Mouse (Mus musculus): ENCODE results near the gene Aurkb.

DNA sequence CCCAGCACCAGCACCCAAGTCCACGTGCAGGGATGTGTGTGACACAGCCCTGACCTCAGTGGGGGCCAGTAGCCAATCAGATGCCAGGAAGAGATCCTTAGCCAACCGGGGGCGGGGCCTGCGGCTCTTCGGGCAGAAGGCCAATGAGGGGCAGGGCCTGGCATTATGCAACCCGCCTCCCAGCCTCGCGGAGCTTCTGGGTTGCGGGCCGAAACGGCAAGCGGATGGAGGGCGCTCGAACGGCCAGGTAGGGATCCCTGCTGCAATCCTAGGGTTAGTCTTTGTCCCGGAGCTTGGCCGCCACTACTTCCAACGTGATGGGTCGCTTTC lies 53.3 kb downstream of the Aurkb start:
- peak; percentile 83 for TF ChIP-seq POLR2A (IDR thresholded peaks at IDR 0.05; ENCODE audit: insufficient read depth, low read depth, low read length)
- TF ChIP-seq CTCF (IDR thresholded peaks at IDR 0.05): no peak
- TF ChIP-seq EP300 (IDR thresholded peaks at IDR 0.05; ENCODE audit: insufficient read depth, low read depth, low read length): peak; percentile 93; the same call in 1 of the 2 replicates

Data from heart, adult 2 months (tissue).